Mouse (Mus musculus) erythroblast, embryonic 14.5 days (primary cell): ENCODE data around the gene Gjb4. TPM values are rescaled to one million over a fixed set of nuclear protein-coding genes. Genes with fewer than 3 reads are reported as not detected.

Source experiments
- H3K27me3 ChIP-seq: 2 replicates; pipeline ENCODE4 v1.6.1; 2012; ENCODE audit warnings: inconsistent platforms; ENCODE audit not compliant: control insufficient read depth
- H3K36me3 ChIP-seq: 2 replicates; pipeline ENCODE4 v1.6.1; 2012; ENCODE audit warnings: mild to moderate bottlenecking, inconsistent platforms; ENCODE audit not compliant: control insufficient read depth
- H3K4me1 ChIP-seq: 2 replicates; pipeline ENCODE4 v1.6.1; 2012; ENCODE audit warnings: inconsistent platforms; ENCODE audit not compliant: control insufficient read depth
- H3K4me3 ChIP-seq: replicated peaks from 2 replicates; pipeline ENCODE3; 2012; ENCODE audit warnings: moderate library complexity, mild to moderate bottlenecking, inconsistent platforms
- H3K9me3 ChIP-seq: 2 replicates; pipeline ENCODE4 v1.6.1; 2012; ENCODE audit warnings: low read length, inconsistent platforms, mixed read lengths; ENCODE audit not compliant: control insufficient read depth
- GATA1 ChIP-seq: IDR thresholded peaks from 2 replicates; pipeline ENCODE4 v1.6.1; 2012; ENCODE audit warnings: low read length, inconsistent platforms, mixed read lengths
- TAL1 ChIP-seq: IDR thresholded peaks from 3 replicates; pipeline ENCODE4 v1.6.1; 2012; ENCODE audit warnings: low read length, inconsistent platforms, mixed read lengths
- polyA plus RNA-seq: library from polyadenylated mRNA; stranded (reverse); fragments of >175 nt; gene quantifications from 2 replicates; pipeline ENCODE4 v1.2.3, GENCODE M21; 2012

The Gjb4 gene
- polyA plus RNA-seq, 1 experiment: not detected

DNA sequence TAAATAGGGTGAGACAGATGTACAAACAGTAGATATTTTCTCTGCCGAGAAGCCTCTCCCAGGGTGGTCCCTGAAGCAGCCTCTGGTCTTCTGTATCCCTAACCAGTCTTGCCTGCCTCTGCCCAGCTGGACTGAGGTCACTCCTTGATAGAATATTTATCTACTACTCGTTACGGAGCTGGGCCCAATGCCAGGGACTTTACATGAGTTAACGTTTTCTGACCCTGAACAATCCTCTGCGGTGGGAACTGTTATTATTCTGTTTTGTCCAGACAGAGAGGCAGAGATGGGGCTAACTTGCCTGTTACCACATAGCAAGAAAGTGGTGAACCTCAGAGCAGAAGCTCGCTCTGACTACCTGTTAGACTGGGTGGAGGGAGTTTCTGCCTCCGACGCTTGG, 19.6 kb upstream of the Gjb4 start:
- Histone ChIP-seq H3K27me3 (no peaks in the 10 kb centered on the region), H3K36me3 (no peaks in the 10 kb centered on the region), H3K4me1 (no peaks in the 10 kb centered on the region), H3K9me3 (no peaks in the 10 kb centered on the region), H3K4me3 (no peak overlapping the region)
- TF ChIP-seq TAL1: no peak
- no peak for TF ChIP-seq GATA1

DNA sequence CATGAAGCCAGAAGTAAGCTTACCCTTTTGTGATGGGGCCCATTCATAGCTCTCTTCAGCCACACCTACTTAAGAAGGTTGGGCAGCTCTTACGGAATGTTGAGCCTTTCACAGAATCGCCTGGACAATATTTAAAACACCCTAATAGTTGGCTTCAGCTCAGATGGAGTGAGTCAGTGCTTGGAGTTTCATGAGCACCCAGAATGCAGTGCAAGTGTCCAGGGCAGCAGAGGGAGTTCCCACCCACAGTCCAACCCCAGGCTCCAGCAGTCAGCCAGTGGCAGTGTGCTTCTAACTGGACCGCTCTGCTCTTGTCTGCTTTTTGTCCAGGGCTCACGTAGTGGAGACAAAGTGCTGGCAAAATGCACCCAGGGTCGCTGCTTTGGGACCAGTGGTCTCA, 17.7 kb upstream of the Gjb4 start:
- Histone ChIP-seq H3K4me1 (no peaks in the 10 kb centered on the region), H3K9me3 (no peaks in the 10 kb centered on the region), H3K36me3 (no peaks in the 10 kb centered on the region), H3K27me3 (no peaks in the 10 kb centered on the region), H3K4me3 (no peak overlapping the region)
- TF ChIP-seq GATA1 (no peak), TAL1 (no peak)

DNA sequence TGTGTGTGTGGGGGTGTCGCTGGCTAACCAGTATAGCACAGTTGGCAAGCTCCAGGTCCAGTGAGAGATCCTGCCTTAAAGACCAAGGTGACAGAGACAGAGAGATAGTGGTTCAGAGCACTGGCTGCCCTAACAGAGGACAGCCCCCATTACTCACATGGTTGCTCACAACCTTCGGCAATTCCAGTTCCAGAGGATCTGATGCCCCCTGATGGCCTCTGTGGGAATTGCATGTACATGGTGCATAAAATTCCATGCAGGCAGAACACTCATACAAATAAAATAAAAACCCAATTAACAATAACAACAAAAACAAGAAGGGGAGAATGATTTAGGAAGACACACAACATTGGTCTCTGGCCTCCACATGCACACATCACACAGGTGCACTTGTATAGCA, 16.6 kb upstream of the Gjb4 start:
- Histone ChIP-seq H3K4me1 (no peaks in the 10 kb centered on the region), H3K27me3 (no peaks in the 10 kb centered on the region), H3K36me3 (no peaks in the 10 kb centered on the region), H3K9me3 (no peaks in the 10 kb centered on the region), H3K4me3 (no peak overlapping the region)
- TF ChIP-seq TAL1 (no peak), GATA1 (no peak)

DNA sequence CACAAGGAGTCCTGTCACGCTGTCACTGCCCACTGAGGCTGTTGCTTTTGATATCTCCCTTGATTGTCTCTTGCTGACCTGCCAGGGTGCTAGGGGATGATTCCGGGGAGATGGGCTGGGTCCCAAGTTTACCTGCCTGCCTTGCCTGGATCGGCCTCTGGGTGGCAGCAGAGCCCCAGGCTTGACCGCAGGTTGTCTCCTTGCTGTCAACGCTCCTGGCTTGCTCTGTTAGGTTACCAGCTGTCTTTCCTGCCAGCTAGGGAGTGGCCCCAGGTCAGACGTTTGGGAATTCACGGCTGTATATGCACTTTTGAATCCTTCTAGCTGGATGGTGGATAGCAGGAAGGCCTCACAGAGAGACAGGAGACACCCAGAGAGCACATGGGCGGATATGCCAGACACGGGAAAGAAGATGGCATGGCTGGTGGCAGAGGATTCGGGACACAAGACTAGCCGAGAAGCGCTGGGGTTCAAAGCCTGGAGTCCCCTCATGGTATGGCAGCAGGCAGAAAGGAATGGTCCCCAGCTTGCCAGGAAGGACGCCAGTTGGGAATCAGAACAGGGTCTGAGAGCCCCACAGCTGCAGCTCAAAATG, 14.6 kb upstream of the Gjb4 start:
- Histone ChIP-seq H3K4me1 (no peaks in the 10 kb centered on the region), H3K4me3 (no peak overlapping the region), H3K9me3 (no peaks in the 10 kb centered on the region), H3K27me3 (no peaks in the 10 kb centered on the region), H3K36me3 (no peaks in the 10 kb centered on the region)
- TF ChIP-seq TAL1 (no peak), GATA1 (no peak)

DNA sequence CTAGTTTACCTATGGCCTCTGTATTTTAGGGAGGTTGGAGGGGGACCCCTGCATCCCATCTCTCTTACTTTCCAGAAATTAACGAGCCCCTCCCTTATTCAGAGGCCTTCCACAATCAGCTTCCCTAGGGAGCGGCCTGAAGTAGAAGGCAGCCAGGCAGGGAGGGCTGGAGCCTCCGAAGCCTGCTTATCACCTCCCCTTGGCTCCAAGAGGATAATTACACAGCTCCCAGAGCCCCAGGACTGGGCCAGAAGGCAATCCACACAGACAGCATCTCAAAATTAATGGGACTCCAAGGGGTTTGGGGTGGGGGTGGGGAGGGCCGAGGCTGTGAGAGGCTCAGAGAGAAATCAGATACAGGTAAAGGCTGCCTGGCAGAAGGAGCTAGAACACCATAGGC, 12.0 kb upstream of the Gjb4 start:
- no peak for TF ChIP-seq GATA1
- no peak for TF ChIP-seq TAL1
- Histone ChIP-seq H3K36me3 (no peaks in the 10 kb centered on the region), H3K9me3 (no peaks in the 10 kb centered on the region), H3K27me3 (no peaks in the 10 kb centered on the region), H3K4me1 (no peaks in the 10 kb centered on the region), H3K4me3 (no peak overlapping the region)

DNA sequence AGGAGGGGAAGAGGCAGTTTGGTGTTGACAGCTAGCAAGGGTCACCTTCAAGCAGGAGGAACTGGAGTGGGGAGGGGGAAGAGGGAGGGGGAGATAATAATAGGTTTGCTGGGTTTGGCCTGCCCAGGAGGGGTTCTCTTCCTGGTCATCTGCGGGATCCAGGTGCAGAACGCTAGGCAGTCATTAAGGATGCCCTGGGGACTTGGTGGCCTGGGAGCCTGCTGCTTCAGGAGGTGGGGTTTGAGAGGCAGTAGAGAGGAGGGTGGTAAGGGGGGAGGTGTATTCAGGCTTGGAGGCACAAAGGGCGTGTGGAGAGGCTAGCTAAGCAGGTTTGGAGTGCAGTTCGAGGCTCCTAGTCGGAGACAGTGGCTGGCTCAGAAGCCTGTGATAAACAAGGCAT, 11.6 kb upstream of the Gjb4 start:
- TF ChIP-seq TAL1 (no peak), GATA1 (no peak)
- Histone ChIP-seq H3K27me3 (no peaks in the 10 kb centered on the region), H3K36me3 (no peaks in the 10 kb centered on the region), H3K9me3 (no peaks in the 10 kb centered on the region), H3K4me1 (no peaks in the 10 kb centered on the region), H3K4me3 (no peak overlapping the region)

DNA sequence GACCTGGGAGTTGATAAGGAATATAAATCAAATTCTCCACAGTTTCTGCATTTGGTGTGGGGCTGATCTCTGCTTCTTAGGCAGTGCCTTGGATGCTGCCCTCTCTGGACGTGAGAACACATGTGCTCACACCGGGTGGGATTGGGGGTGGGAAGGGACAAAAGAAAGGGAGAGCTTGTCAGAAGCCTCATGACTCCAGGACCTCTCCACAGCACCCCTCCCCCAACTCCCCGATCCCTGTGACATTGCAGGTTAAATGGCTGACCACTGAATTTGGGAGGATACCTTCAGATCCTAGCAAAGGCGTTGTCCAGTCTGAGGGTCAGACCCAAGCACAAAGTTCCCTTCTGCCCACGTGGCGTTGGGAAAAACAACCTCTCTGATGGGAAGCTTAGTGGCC, 10.6 kb upstream of the Gjb4 start:
- H3K27me3 ChIP-seq: no peaks in the 10 kb centered on the region
- H3K36me3 ChIP-seq: no peaks in the 10 kb centered on the region
- TF ChIP-seq TAL1 (no peak), GATA1 (no peak)
- no peak overlapping the region for H3K4me3 ChIP-seq
- H3K4me1 ChIP-seq: no peaks in the 10 kb centered on the region
- H3K9me3 ChIP-seq: no peaks in the 10 kb centered on the region

DNA sequence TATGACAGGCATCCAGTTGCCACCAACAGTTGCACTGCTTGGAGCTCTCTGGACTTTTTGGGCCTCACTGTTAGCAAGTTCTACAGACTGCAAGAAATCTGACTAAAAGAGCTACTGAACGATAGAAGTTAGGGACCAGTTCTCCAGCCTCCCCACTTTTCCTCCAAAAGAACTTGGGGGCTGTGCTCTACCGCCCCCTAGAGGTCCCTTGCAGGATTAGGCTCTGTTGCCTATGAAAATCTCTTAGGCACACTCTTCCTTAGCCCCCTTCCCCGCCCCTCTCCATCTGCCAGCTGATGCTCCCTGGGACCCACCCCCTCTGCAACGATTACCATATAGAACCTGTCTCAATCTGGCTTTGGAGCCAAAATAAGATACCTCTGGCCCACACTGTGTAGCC, 9.4 kb upstream of the Gjb4 start:
- TF ChIP-seq TAL1 (no peak), GATA1 (no peak)
- H3K4me3 ChIP-seq: no peak overlapping the region
- no peaks in the 10 kb centered on the region for H3K9me3 ChIP-seq
- no peaks in the 10 kb centered on the region for H3K36me3 ChIP-seq
- H3K27me3 ChIP-seq: no peaks in the 10 kb centered on the region
- no peaks in the 10 kb centered on the region for H3K4me1 ChIP-seq

DNA sequence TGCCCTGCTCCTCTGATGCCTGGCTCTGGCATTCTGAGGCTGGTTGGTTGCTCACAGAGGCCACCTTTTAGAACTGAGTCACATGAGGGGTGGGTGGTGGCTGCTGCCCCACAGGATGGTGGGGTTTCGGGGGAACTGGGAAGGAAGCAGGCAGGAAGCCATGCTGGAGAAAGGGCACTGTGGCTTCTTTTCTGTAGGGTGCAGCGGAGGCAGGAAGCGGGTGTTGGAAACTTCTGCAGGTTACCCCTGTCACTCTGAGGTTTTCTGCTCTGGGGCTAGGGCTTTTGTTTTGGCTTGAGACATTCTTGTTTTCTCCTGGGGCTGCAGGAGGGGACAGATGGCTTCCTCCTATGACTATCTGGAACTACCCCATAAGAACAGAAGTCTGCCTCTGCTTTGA, 8.6 kb upstream of the Gjb4 start:
- Histone ChIP-seq H3K9me3 (no peaks in the 10 kb centered on the region), H3K4me1 (peaks cover 2% of the 10 kb centered on the region), H3K27me3 (no peaks in the 10 kb centered on the region), H3K36me3 (no peaks in the 10 kb centered on the region), H3K4me3 (no peak overlapping the region)
- no peak for TF ChIP-seq TAL1
- TF ChIP-seq GATA1: no peak

DNA sequence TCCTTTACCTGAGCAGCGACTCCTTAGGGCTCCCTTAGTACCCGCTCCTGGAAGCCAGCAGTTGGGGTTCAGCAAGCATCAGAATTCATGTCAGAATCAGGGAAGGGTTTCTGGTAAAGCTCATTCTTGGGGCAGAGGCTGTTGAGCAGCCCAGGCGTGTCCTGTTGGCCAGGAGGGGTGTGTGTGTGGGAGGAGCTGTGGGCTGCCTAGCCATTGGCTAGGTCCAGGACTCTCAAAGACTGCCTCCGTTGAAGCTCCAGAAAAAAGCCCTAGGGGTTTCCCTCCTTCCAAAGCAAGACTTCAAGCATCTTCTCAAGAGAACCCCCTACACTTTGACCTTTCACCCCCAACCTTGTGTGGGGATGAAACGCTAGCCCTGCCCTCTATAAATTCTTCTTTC, 4.1 kb upstream of the Gjb4 start, which contains the start of gene Gjb5:
TSS of gene Gjb5 (minus strand) at position 164 of the 400 bp plus-strand sequence.
- Histone ChIP-seq H3K4me3 (no peak within 1 kb of the TSS), H3K36me3 (no peaks in the 10 kb centered on the region; the same call in 1 of the 2 replicates), H3K9me3 (no peaks in the 10 kb centered on the region), H3K27me3 (no peaks in the 10 kb centered on the region), H3K4me1 (peaks cover 7% of the 10 kb centered on the region)
- TF ChIP-seq TAL1: no peak
- TF ChIP-seq GATA1: no peak
